Mouse (Mus musculus): ENCODE measurements around the gene Mthfsd. TPM values are rescaled to one million over a fixed set of nuclear protein-coding genes. Genes with fewer than 3 reads are reported as not detected.

Mthfsd gene
- polyA plus RNA-seq, 1 experiment from 2014 or later: 36.1 TPM

DNA sequence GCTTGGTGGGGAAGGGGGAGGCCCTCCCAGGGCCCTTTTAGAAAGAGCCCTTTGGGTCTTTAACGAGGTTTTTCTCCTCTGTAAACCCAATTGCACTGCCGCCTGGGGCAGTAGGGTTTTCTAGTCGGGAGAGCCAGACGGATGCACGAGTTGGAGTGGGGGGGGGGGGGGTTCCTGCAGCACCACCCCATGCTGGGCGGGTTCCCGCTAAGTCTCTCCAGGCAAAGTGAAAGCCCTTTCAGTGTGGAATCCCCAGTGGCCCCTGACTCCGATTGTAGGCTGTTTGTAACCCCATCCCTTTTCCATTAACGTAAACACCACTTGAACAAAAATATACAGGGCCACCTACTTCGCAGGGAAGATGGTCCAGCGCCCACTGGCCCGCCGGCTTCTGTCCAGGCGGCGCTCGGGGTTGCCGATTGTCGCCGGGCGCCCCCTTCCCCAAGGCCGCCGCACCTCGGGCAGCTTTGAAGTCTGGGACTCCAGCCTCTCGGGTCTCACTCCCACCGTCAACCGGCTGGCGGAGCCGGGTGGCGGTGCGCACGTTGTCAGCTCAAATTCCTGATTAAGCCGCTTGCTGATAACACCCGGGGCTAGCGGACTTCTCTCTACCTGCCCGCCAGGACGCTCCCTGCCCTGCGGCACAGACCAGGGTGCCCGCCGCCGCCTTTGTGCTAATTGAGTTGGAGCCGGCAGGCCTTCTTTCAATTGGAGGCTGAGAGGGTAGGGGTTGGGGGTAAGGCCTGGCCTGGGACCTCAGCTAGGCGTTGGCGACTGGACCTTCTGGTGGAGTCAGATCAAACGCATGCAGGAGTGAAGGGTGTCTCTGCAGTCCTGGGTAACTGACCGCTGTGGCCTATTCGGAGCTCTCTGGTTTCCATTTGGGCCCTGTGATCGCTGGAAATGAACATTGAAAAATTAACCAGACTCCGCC lies 34.8 kb downstream of the Mthfsd start:
- ATAC-seq (peak; percentile 35; the same call in 1 of the 2 replicates), DNase-seq (ENCODE audit: low spot score) (peak; percentile 54)
- TF ChIP-seq EP300 (IDR thresholded peaks at IDR 0.05) (no peak), CTCF (IDR thresholded peaks at IDR 0.05) (no peak)
- Histone ChIP-seq H3K27me3 (replicated peaks; ENCODE audit: insufficient read depth, low read length) (0 out of 2 replicates have a peak, but pooled peaks cover 14% of the 10 kb centered on the region), H3K4me2 (replicated peaks; ENCODE audit: low read depth, low read length) (peak overlapping the region; percentile 62), H3K36me3 (ENCODE audit: insufficient read depth, low read length) (no peaks in the 10 kb centered on the region), H3K27ac (ENCODE audit: low read length) (peak overlapping the region; percentile 38), H3K9me3 (ENCODE audit: low read length) (no peaks in the 10 kb centered on the region), H3K4me1 (ENCODE audit: insufficient read depth, low read depth, low read length) (peaks cover 5% of the 10 kb centered on the region), H3K9ac (replicated peaks; ENCODE audit: low read depth) (peak overlapping the region; percentile 34), H3K4me3 (ENCODE audit: low read depth, low read length) (peak overlapping the region; percentile 34)
- WGBS: 14% methylated on average over 48 of the region's 48 CpGs

DNA sequence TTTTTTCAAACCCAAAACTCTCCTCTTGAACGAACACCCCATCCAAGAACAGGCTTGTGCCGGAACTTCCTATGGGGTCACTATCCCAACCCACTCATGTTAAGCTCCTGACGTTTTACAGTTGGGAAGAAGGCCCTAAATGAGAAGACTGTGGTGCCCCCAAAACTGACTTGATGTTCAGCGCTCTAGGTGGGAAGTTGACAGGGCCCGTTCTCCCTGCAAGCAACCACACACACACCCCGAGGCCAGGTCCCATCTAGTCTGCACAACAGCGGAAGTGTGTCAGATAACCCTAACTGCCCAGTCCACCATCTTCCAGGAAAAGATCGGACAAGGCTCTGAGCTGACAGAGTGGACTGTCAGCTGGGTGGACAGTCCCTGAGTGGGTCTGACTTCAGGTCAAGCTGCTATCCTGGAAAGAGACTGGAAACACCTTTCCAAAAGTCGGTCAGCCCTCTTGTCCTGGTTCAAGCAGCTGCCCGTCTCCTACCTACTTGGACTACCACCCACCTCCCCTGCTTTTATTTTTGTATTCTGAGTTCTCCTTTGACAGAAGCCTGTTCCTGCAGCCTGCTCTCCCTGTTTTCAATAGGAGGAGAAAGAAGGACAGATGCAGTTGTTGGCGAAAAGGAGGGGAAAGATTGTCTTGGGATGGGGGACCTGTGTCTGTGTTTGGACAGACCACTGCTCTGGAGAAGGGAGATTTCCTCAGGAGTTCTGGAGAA lies 35.6 kb downstream of the Mthfsd start:
- Histone ChIP-seq H3K27ac (ENCODE audit: low read length) (no peak overlapping the region), H3K9me3 (ENCODE audit: low read length) (no peaks in the 10 kb centered on the region), H3K4me1 (ENCODE audit: insufficient read depth, low read depth, low read length) (peaks cover 5% of the 10 kb centered on the region), H3K9ac (replicated peaks; ENCODE audit: low read depth) (no peak overlapping the region), H3K4me3 (ENCODE audit: low read depth, low read length) (no peak overlapping the region), H3K36me3 (ENCODE audit: insufficient read depth, low read length) (no peaks in the 10 kb centered on the region), H3K27me3 (replicated peaks; ENCODE audit: insufficient read depth, low read length) (0 out of 2 replicates have a peak, but pooled peaks cover 13% of the 10 kb centered on the region), H3K4me2 (replicated peaks; ENCODE audit: low read depth, low read length) (peak overlapping the region; percentile 62)
- TF ChIP-seq EP300 (IDR thresholded peaks at IDR 0.05) (no peak), CTCF (IDR thresholded peaks at IDR 0.05) (no peak)
- DNase-seq (ENCODE audit: low spot score) (no peak), ATAC-seq (no peak)
- 48% methylated on average over 11 of the region's 11 CpGs for WGBS

DNA sequence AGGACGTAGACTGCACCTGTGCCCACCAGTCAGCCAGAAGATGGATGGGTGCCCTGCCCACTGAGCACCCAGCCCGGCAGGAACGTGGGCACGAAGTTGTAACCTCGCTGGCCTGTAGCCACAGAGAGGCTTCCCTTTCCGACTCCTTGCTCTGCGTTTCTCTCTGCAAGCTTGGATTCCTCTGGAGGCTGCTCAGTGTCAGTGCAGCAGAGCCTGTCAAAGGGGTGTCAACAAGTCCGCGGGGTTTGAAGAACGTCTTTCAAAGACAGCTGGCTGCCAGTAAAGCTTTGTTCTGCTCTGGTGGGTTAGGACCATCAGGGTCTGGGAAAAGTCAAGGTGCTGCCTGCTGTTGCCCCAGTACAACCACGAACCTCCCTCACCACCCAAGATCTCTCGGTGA lies 36.7 kb downstream of the Mthfsd start:
- Histone ChIP-seq H3K9ac (replicated peaks; ENCODE audit: low read depth) (no peak overlapping the region), H3K4me3 (ENCODE audit: low read depth, low read length) (no peak overlapping the region), H3K9me3 (ENCODE audit: low read length) (no peaks in the 10 kb centered on the region), H3K27me3 (replicated peaks; ENCODE audit: insufficient read depth, low read length) (0 out of 2 replicates have a peak, but pooled peaks cover 11% of the 10 kb centered on the region), H3K4me1 (ENCODE audit: insufficient read depth, low read depth, low read length) (peaks cover 5% of the 10 kb centered on the region), H3K36me3 (ENCODE audit: insufficient read depth, low read length) (no peaks in the 10 kb centered on the region), H3K4me2 (replicated peaks; ENCODE audit: low read depth, low read length) (no peak overlapping the region), H3K27ac (ENCODE audit: low read length) (no peak overlapping the region)
- WGBS: 13% methylated on average over 12 of the region's 12 CpGs
- DNase-seq (ENCODE audit: low spot score) (no peak), ATAC-seq (no peak)
- TF ChIP-seq EP300 (IDR thresholded peaks at IDR 0.05) (no peak), CTCF (IDR thresholded peaks at IDR 0.05) (peak; percentile 58)

DNA sequence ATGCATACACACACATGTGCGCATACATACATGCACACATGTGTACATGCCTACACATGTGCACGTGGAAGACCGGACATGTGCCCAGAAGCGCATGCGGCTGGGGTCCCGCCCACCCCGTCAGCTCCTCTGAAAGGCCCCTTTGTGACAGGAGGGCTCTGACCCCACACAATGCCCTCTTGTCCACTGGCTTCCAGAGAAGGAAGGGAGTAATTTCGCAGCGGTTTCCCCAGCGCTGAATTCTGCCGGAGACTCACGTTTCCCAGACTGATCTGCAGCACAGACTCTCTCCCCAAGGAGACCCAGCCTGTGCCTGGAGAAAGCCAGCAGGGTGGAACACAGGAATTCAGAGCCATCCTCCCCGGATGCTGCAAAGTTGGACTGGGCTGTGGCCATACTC lies 44.5 kb downstream of the Mthfsd start:
- no peaks in the 10 kb centered on the region for H3K9me3 ChIP-seq (ENCODE audit: low read length)
- TF ChIP-seq EP300 (IDR thresholded peaks at IDR 0.05): no peak
- TF ChIP-seq CTCF (IDR thresholded peaks at IDR 0.05): no peak
- no peaks in the 10 kb centered on the region for H3K27me3 ChIP-seq (replicated peaks; ENCODE audit: insufficient read depth, low read length)
- no peak overlapping the region for H3K9ac ChIP-seq (replicated peaks; ENCODE audit: low read depth)
- H3K27ac ChIP-seq (ENCODE audit: low read length): no peak overlapping the region
- no peak overlapping the region for H3K4me3 ChIP-seq (ENCODE audit: low read depth, low read length)
- DNase-seq (ENCODE audit: low spot score) (no peak), ATAC-seq (no peak)
- H3K4me2 ChIP-seq (replicated peaks; ENCODE audit: low read depth, low read length): no peak overlapping the region
- H3K36me3 ChIP-seq (ENCODE audit: insufficient read depth, low read length): peaks cover 8% of the 10 kb centered on the region; the same call in 1 of the 2 replicates
- 64% methylated on average over 13 of the region's 13 CpGs for WGBS
- H3K4me1 ChIP-seq (ENCODE audit: insufficient read depth, low read depth, low read length): no peaks in the 10 kb centered on the region

DNA sequence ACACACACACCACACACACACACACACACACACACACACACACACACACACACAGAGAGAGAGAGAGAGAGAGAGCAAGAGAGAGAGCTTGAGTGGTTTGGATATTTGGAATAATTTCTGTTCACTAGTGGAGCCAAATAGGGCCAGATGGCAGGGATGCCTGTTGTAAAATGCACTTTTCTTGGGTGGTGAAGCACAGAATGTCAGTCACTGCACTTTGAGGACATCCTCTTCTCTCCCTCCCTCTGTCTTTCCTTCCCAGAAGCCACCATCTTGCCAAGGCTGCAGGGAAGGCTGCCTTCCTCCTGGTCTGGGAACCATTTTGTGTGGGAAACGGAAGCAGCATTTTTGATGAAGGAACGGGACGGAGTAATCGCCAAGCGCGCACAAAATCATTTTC lies 45.7 kb downstream of the Mthfsd start:
- Histone ChIP-seq H3K4me2 (replicated peaks; ENCODE audit: low read depth, low read length) (no peak overlapping the region), H3K9ac (replicated peaks; ENCODE audit: low read depth) (no peak overlapping the region), H3K4me1 (ENCODE audit: insufficient read depth, low read depth, low read length) (no peaks in the 10 kb centered on the region), H3K4me3 (ENCODE audit: low read depth, low read length) (no peak overlapping the region), H3K27me3 (replicated peaks; ENCODE audit: insufficient read depth, low read length) (no peaks in the 10 kb centered on the region), H3K9me3 (ENCODE audit: low read length) (no peaks in the 10 kb centered on the region), H3K36me3 (ENCODE audit: insufficient read depth, low read length) (peaks cover 8% of the 10 kb centered on the region; the same call in 1 of the 2 replicates), H3K27ac (ENCODE audit: low read length) (no peak overlapping the region)
- ATAC-seq (no peak), DNase-seq (ENCODE audit: low spot score) (no peak)
- 91% methylated on average over 6 of the region's 6 CpGs for WGBS
- no peak for TF ChIP-seq CTCF (IDR thresholded peaks at IDR 0.05)
- no peak for TF ChIP-seq EP300 (IDR thresholded peaks at IDR 0.05)

DNA sequence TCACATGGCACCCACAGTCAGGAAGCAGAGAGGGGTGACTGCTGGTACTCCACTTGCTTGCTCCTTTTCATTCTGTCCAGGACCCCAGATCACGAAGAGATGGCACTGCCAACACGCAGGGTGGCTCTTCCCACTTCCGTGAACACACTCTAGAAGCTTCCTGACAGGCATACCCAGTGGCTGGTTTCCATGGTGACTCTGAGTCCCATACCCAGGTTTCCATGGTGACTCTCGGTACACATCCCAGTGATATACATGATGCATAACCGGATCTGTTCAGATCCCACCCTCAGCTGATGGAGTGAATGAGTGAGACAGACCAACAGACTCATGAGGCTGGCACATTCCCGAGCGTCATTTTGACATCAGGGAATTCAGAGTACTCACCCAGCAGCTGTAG lies 49.1 kb downstream of the Mthfsd start:
- Histone ChIP-seq H3K9ac (replicated peaks; ENCODE audit: low read depth) (no peak overlapping the region), H3K4me2 (replicated peaks; ENCODE audit: low read depth, low read length) (no peak overlapping the region), H3K9me3 (ENCODE audit: low read length) (no peaks in the 10 kb centered on the region), H3K4me1 (ENCODE audit: insufficient read depth, low read depth, low read length) (no peaks in the 10 kb centered on the region), H3K27me3 (replicated peaks; ENCODE audit: insufficient read depth, low read length) (no peaks in the 10 kb centered on the region), H3K27ac (ENCODE audit: low read length) (no peak overlapping the region), H3K36me3 (ENCODE audit: insufficient read depth, low read length) (no peaks in the 10 kb centered on the region; the same call in 1 of the 2 replicates), H3K4me3 (ENCODE audit: low read depth, low read length) (no peak overlapping the region)
- DNase-seq (ENCODE audit: low spot score) (no peak), ATAC-seq (no peak)
- TF ChIP-seq EP300 (IDR thresholded peaks at IDR 0.05) (no peak), CTCF (IDR thresholded peaks at IDR 0.05) (no peak)
- 79% methylated on average over 7 of the region's 7 CpGs for WGBS
